Mouse (Mus musculus) layer of hippocampus, adult 11-12 months (tissue): Measurements from ENCODE around the gene Lamtor4.

Experiments used
- DNase-seq: peaks from one replicate; pipeline ENCODE4 v3.0.0; 2022; ENCODE audit warnings: low spot score

Gene Lamtor4

GRCm38 (mm10) chr5:138260834-138261233, 5.6 kb downstream of the Lamtor4 start:
- no peak for DNase-seq

GRCm38 (mm10) chr5:138262001-138262400, 6.7 kb downstream of the Lamtor4 start:
- DNase-seq = peak; percentile 21

GRCm38 (mm10) chr5:138262582-138263240, 7.4 kb downstream of the Lamtor4 start:
- peak; percentile 10 for DNase-seq

GRCm38 (mm10) chr5:138263260-138264206, 8.3 kb downstream of the Lamtor4 start, which contains the start of gene BC037034:
Gene BC037034 (minus strand): TSS chr5:138264033.
- peak; percentile 94 for DNase-seq

- DNase-seq = no peak
Measured at GRCm38 (mm10) chr5:138264207-138264578, 8.9 kb downstream of the Lamtor4 start.

GRCm38 (mm10) chr5:138265712-138266111, 10.4 kb downstream of the Lamtor4 start:
- DNase-seq = no peak

- no peak for DNase-seq
Measured at GRCm38 (mm10) chr5:138267114-138267513, 11.8 kb downstream of the Lamtor4 start.

GRCm38 (mm10) chr5:138268980-138269379, 13.7 kb downstream of the Lamtor4 start:
- no peak for DNase-seq

GRCm38 (mm10) chr5:138271232-138271631, 15.9 kb downstream of the Lamtor4 start:
- DNase-seq = no peak

GRCm38 (mm10) chr5:138272409-138272923, 17.2 kb downstream of the Lamtor4 start, which contains the start of gene Gal3st4:
Gene Gal3st4 (minus strand): TSS chr5:138272840.
- DNase-seq = peak; percentile 6

GRCm38 (mm10) chr5:138274186-138274585, 18.9 kb downstream of the Lamtor4 start:
- no peak for DNase-seq

- DNase-seq = no peak
Measured at GRCm38 (mm10) chr5:138275216-138276050, 20.2 kb downstream of the Lamtor4 start.

GRCm38 (mm10) chr5:138277994-138278393, 22.7 kb downstream of the Lamtor4 start:
- DNase-seq = no peak

- DNase-seq = peak; percentile 80
Measured at GRCm38 (mm10) chr5:138279585-138280424, 24.5 kb downstream of the Lamtor4 start, which contains the start of the genes Gm43720, Gpc2 and Stag3. Gene Gm43720 (minus strand): TSS chr5:138279958. Gene Gpc2 (minus strand): TSS chr5:138280005. Gene Stag3 (plus strand): TSS chr5:138280240.

- no peak for DNase-seq
Measured at GRCm38 (mm10) chr5:138280425-138280768, 25.1 kb downstream of the Lamtor4 start.

- no peak for DNase-seq
Measured at GRCm38 (mm10) chr5:138280829-138281228, 25.5 kb downstream of the Lamtor4 start.

- DNase-seq = no peak
Measured at GRCm38 (mm10) chr5:138281798-138282197, 26.5 kb downstream of the Lamtor4 start.

GRCm38 (mm10) chr5:138283540-138283939, 28.3 kb downstream of the Lamtor4 start:
- no peak for DNase-seq

- DNase-seq = no peak
Measured at GRCm38 (mm10) chr5:138287861-138288260, 32.6 kb downstream of the Lamtor4 start.

GRCm38 (mm10) chr5:138291638-138292037, 36.4 kb downstream of the Lamtor4 start:
- no peak for DNase-seq

- no peak for DNase-seq
Measured at GRCm38 (mm10) chr5:138294158-138294557, 38.9 kb downstream of the Lamtor4 start.
